Mouse (Mus musculus) liver, embryonic 14.5 days (tissue): Measurements from ENCODE around the gene Obscn.

Source experiments
- CTCF ChIP-seq: IDR thresholded peaks from 2 replicates; pipeline ENCODE4 v1.5.1; 2016; ENCODE audit warnings: antibody characterized with exemption, low read depth, control low read depth
- EP300 ChIP-seq: IDR thresholded peaks from 2 replicates; pipeline ENCODE4 v1.6.1; 2016; ENCODE audit warnings: antibody characterized with exemption, low read depth

- no peak for TF ChIP-seq CTCF
- TF ChIP-seq EP300: no peak
Observed at GRCm38 (mm10) chr11:58958536-58958935, 177.7 kb downstream of the Obscn start.
